Mouse (Mus musculus) forebrain, embryonic 10.5 days (tissue): ENCODE measurements around the gene Rnf113a2. TPM values are rescaled to one million over a fixed set of nuclear protein-coding genes. Genes with fewer than 3 reads are reported as not detected.

Experiments
- DNase-seq: peaks from one replicate; pipeline ENCODE4 v3.0.0-alpha.2; 2017; ENCODE audit warnings: low spot score; ENCODE audit errors: extremely low spot score
- H3K27ac ChIP-seq: fragments of 300-500 bp; sonication (generic); 2 replicates; pipeline ENCODE4 v1.5.1; 2016; ENCODE audit warnings: mild to moderate bottlenecking
- H3K27me3 ChIP-seq: fragments of 300-500 bp; sonication (generic); 2 replicates; pipeline ENCODE4 v1.6.1; 2016; ENCODE audit warnings: mild to moderate bottlenecking; ENCODE audit not compliant: poor library complexity, severe bottlenecking
- H3K36me3 ChIP-seq: fragments of 300-500 bp; sonication (generic); replicated peaks from 2 replicates; pipeline ENCODE4 v1.6.1; 2016; ENCODE audit warnings: mild to moderate bottlenecking, moderate library complexity
- H3K4me1 ChIP-seq: fragments of 300-500 bp; sonication (generic); 2 replicates; pipeline ENCODE4 v1.6.1; 2016
- H3K4me3 ChIP-seq: fragments of 300-500 bp; sonication (generic); 2 replicates; pipeline ENCODE4 v1.5.1; 2016; ENCODE audit warnings: mild to moderate bottlenecking, moderate library complexity
- H3K9me3 ChIP-seq: fragments of 300-500 bp; sonication (generic); 2 replicates; pipeline ENCODE4 v1.6.1; 2016; ENCODE audit warnings: mild to moderate bottlenecking, moderate library complexity
- WGBS: fragments of 180-500 bp; shearing (Covaris S2); methylation state at CpG from one replicate; pipeline ENCODE4 v1.1.7; 2016; 5-methylcytosine and 5-hydroxymethylcytosine counted together
- polyA plus RNA-seq: library from polyadenylated mRNA; unstranded; fragments of >200 nt; fragmentation: Nextera tagmentation; extraction: Ambion mirVana; gene quantifications from 2 replicates; pipeline ENCODE4 v1.2.1, GENCODE M21; 2016

Gene Rnf113a2
- polyA plus RNA-seq, result 23.9 and 25.6 TPM in 2 replicates

DNA sequence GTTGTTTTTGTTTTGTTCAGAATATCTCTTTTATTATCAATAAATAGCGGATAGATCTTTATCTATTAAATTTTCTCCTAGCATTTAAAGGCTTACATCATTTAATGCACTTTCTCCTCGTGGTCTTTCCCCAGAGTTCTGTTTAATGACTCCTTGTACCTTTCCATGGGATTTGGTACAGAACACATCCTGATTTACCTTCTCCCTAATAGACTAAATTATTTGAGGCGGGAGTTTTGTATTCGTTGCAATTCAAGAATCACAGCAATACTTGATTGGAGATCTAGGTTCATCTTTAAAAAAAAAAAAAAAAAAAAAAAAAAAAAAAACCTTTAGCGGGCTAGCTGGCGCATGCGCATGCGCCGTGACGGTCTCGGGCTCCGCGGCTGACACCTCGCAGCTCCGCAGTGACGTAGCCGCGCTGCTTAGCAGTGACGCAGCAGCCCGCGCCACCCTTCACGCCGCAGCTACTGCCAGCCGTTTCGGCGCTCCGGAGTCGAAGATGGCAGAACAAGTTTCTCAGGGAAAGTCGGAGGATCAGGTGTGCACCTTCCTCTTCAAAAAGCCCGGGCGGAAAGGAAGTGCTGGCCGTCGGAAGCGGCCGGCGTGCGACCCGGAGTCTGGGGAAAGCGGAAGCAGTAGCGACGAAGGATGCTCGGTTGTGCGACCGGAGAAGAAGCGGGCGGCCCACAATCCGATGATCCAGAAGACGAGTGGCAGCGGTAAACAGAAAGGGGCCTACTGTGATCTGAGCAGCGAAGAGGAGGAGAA is at the start of gene Rnf113a2:
Gene Rnf113a2, plus strand, starts transcription at position 363 of the 771 bp plus-strand sequence.
- Histone ChIP-seq H3K4me3 (peak within 1 kb of the TSS; percentile 66), H3K9me3 (peaks cover 7% of the 10 kb centered on the region; the same call in 1 of the 2 replicates), H3K4me1 (peaks cover 7% of the 10 kb centered on the region), H3K27ac (peak within 1 kb of the TSS; percentile 87), H3K27me3 (peaks cover 5% of the 10 kb centered on the region; the same call in 1 of the 2 replicates), H3K36me3 (peaks cover 16% of the 10 kb centered on the region)
- WGBS, result 4% methylated on average over 50 of the region's 50 CpGs
- peak; percentile 84 for DNase-seq

DNA sequence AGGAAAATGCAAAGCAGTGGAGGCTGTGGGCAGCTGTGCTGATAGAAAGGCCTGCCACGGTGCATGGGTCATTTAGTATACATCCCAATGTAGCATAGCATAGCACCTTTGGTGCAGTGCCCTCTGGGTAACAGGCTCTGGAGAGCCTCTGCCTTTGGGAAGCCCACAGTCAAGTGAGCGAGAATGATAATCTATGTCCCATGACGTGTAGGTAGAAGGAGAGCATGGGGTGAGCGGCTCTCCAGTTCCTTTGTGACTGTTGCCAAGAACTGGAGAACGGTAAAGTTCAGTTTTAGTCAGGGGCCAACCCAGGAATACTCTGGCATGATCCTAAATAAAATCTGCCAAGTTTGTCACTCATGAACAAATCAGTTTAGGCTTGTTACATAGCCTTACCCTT is 45.3 kb upstream of the Rnf113a2 start:
- Histone ChIP-seq H3K36me3 (peaks cover 92% of the 10 kb centered on the region), H3K4me3 (no peak overlapping the region), H3K27ac (no peak overlapping the region), H3K9me3 (no peaks in the 10 kb centered on the region), H3K27me3 (no peaks in the 10 kb centered on the region), H3K4me1 (no peaks in the 10 kb centered on the region)
- WGBS, result 95% methylated on average over 5 of the region's 5 CpGs
- no peak for DNase-seq

DNA sequence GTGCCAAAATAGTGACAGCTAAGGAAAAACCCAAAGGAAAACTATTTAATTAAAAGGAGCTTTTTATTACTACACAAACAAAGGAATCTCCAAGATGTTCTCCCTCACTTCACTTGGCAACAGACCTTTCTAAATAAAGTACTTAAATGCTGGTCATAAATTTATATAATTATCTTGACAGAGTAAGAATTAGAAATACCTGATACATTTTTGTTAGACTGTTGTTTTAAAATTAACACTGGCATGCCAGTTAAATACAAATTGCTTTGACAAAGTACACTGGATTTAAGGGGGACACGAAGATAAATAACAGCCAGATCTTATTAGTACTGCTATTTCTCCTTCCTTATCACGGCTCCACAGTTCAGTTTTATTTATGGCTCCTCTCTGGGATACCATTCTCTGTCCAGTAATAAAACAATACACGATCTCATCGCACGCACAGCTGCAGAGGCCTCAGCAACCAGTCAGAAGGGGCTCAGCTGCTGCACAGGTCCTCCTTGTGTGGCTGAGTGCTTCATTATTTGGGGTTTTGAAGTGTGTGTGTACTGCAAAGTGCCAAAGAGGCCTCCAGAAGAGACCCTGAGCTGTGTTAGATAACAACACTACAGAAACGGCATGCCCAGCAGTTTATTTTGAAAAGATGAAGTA is 43.0 kb upstream of the Rnf113a2 start:
- Histone ChIP-seq H3K9me3 (no peaks in the 10 kb centered on the region), H3K4me3 (no peak overlapping the region), H3K27me3 (no peaks in the 10 kb centered on the region), H3K36me3 (peaks cover 70% of the 10 kb centered on the region), H3K27ac (no peak overlapping the region), H3K4me1 (no peaks in the 10 kb centered on the region)
- 93% methylated on average over 6 of the region's 6 CpGs for WGBS
- DNase-seq, result no peak

DNA sequence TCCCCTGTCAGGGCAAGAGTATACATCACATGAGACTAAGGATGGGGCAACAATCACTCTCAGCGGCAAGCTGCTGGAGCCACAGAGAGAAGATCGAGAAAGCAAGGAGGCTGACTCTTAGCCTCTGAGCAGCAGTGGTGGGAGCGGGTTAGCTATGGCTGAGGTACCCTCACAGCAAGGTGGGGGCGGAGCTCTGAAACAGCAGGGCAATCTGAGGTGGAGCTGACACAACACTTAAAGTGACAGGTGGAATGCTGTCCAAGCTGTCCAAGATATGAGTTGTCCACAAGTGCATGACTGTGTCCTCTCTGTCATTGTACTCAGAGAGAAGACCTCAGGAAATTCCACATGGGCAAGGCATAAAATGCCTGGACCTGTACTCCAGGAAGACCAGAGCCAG is 34.6 kb upstream of the Rnf113a2 start:
- Histone ChIP-seq H3K36me3 (0 out of 2 replicates have a peak, but pooled peaks cover 6% of the 10 kb centered on the region), H3K9me3 (no peaks in the 10 kb centered on the region), H3K27ac (no peak overlapping the region), H3K27me3 (no peaks in the 10 kb centered on the region), H3K4me1 (no peaks in the 10 kb centered on the region), H3K4me3 (no peak overlapping the region)
- 87% methylated on average over 4 of the region's 4 CpGs for WGBS
- DNase-seq, result no peak

DNA sequence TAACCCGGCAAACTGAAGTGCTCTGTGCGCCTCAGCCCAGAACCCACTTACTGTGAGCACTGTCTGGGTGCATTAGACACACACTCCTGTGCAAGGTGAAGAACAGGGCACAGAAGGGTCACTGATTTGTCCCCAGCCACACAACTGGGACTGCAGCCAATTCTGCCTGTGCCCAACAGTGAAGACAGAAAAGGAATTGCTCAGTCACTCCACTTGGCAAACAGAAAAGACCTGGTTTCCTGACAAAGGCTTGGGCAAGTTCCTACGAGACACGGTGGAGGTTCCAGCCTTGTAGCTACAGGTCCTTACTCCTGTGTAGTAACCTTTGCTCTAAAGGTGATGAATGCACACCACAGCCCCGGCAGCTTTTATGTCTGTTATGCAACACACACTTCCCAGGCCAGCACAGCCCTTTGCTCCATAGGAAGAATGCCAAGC is 32.3 kb upstream of the Rnf113a2 start:
- Histone ChIP-seq H3K4me3 (no peak overlapping the region), H3K27ac (no peak overlapping the region), H3K4me1 (no peaks in the 10 kb centered on the region), H3K36me3 (0 out of 2 replicates have a peak, but pooled peaks cover 6% of the 10 kb centered on the region), H3K9me3 (no peaks in the 10 kb centered on the region), H3K27me3 (no peaks in the 10 kb centered on the region)
- DNase-seq, result no peak
- WGBS, result 91% methylated on average over 5 of the region's 5 CpGs

DNA sequence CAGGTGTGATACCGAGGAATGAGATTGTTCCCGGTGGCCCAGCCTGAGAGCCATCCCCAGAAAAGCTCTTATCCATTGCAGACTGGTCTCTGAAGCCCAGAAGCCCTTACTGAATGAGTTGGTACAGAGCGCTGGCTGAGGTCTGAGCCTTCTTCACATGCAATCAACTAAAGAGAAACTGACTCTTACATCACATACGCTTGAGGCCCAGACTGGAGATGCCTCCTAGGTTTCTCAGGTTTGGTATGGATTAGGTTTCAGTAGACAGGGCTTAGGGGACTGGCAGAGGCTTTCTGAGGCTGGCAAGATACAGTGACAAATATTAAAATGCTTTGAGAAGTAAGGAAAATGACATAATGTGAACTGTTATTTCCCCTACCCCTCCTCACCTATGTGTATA is 31.6 kb upstream of the Rnf113a2 start:
- DNase-seq, result no peak
- no peaks in the 10 kb centered on the region for H3K9me3 ChIP-seq
- no peaks in the 10 kb centered on the region for H3K4me1 ChIP-seq
- no peak overlapping the region for H3K4me3 ChIP-seq
- H3K27me3 ChIP-seq, result no peaks in the 10 kb centered on the region
- WGBS, result 96% methylated on average over 4 of the region's 4 CpGs
- no peak overlapping the region for H3K27ac ChIP-seq
- H3K36me3 ChIP-seq, result 0 out of 2 replicates have a peak, but pooled peaks cover 6% of the 10 kb centered on the region

DNA sequence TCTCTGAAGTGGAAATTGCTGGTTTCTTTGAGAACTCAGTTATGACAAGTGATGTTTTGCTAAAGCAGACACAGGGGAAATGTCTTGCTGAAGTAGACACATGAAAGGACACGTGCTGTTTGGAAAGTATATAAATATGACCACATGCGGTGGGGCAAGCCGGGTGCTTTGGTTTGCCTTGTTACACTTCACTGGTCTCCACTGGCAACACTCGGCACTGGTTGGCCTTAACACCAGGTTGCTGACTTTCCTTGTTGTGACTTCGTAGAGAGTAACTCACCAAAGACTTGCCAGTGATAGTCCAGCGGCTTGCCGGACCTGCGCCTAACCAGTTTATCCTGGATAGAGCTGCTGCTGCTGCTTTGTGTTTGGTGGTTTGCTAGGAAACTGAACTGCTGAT is 28.9 kb upstream of the Rnf113a2 start:
- H3K36me3 ChIP-seq, result no peaks in the 10 kb centered on the region
- DNase-seq, result no peak
- H3K9me3 ChIP-seq, result no peaks in the 10 kb centered on the region
- no peak overlapping the region for H3K27ac ChIP-seq
- H3K27me3 ChIP-seq, result no peaks in the 10 kb centered on the region
- 93% methylated on average over 8 of the region's 8 CpGs for WGBS
- no peak overlapping the region for H3K4me3 ChIP-seq
- H3K4me1 ChIP-seq, result no peaks in the 10 kb centered on the region

DNA sequence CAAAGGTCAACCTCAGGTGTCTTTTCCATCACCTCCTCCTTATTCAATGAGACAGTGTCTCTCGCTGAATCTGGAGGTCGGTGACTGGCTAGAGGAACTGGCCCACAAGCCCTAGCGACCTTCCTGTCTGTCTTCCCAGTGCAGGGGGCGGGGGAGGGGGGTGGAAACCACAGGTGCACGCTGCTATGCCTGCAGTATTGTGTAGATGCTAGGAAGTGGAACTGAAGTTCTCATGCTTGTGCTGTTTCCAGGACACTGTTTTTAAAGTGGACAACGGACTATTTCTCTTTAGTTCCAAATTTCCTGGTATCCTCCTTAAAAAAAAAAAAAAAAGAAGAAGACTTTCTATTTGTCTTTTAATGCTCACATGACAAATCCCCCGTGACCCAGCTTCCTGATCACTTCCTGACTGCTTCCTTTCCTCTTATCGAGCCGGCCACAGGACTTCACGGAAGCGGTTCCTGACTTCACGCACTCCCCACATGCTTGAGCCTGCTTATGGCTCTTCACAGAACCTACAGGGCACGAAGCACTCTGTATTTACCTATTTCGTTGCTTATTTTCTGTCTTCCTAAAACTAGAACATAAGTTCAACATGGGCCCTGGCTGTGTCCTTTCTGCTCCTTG is 28.1 kb upstream of the Rnf113a2 start:
- no peaks in the 10 kb centered on the region for H3K9me3 ChIP-seq
- H3K4me1 ChIP-seq, result no peaks in the 10 kb centered on the region
- WGBS, result 78% methylated on average over 14 of the region's 14 CpGs
- no peaks in the 10 kb centered on the region for H3K36me3 ChIP-seq
- H3K27ac ChIP-seq, result no peak overlapping the region
- DNase-seq, result no peak
- no peaks in the 10 kb centered on the region for H3K27me3 ChIP-seq
- no peak overlapping the region for H3K4me3 ChIP-seq

DNA sequence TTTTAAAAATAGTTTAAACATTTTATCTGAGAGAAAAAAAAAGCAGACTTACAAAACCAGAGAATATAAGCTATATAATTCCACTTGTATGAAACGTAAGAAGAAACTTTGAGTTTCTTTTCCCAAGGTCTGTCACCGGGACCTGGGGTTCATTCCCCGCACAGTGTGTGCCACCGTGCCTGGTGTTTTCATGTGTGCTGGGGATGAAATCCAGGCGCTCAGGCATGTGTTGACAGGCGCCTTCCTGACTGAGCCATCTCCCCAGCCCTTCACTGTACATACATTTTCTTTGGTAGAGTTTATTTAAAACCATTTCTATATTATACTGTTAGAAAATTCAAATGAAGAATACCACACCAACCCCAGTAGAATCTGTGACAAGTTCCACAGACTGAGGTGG is 26.7 kb upstream of the Rnf113a2 start:
- Histone ChIP-seq H3K9me3 (no peaks in the 10 kb centered on the region), H3K4me3 (no peak overlapping the region), H3K27ac (no peak overlapping the region), H3K27me3 (no peaks in the 10 kb centered on the region), H3K36me3 (no peaks in the 10 kb centered on the region), H3K4me1 (no peaks in the 10 kb centered on the region)
- DNase-seq, result no peak
- 91% methylated on average over 6 of the region's 6 CpGs for WGBS

DNA sequence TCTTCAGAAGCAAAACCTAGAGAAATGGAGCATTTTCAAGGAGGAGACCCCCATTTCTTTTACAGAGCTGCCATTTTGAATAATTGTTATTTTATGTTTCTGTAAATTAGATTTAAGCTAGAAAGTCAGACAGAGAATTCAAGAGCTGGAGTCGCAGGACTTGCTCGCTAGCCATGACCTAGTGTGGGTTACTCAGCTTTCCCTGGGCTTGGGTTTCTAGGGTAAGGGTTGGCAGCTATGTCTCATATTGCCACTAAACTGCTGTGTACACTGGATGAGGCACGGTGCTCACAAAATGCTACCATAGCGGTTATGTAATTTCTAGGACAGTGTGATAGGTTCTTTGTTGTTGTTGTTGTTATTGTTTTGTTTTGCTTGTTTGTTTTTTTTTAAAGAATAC is 24.3 kb upstream of the Rnf113a2 start:
- WGBS, result 96% methylated on average over 4 of the region's 4 CpGs
- no peak overlapping the region for H3K27ac ChIP-seq
- no peaks in the 10 kb centered on the region for H3K36me3 ChIP-seq
- no peaks in the 10 kb centered on the region for H3K27me3 ChIP-seq
- H3K9me3 ChIP-seq, result no peaks in the 10 kb centered on the region
- H3K4me3 ChIP-seq, result no peak overlapping the region
- no peak for DNase-seq
- no peaks in the 10 kb centered on the region for H3K4me1 ChIP-seq

DNA sequence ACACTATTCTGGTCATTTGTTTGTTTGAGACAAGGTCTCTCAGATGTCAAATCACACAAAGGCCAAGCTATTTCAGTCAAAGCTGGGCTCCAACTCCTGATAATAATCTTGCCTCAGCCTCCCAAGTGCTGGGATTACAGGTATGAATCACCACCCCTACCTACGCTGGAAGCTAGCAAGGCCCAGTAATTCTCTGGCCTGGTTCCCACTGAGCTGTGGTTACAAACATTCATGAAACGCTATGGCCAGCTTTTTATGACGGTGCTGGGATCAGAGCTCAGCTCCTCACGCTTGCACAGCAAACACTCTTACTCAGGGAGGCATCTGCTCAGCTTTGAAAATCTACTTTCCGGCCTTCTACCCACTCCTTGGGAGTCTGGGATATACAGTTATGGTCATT is 23.1 kb upstream of the Rnf113a2 start:
- Histone ChIP-seq H3K36me3 (no peaks in the 10 kb centered on the region), H3K4me1 (no peaks in the 10 kb centered on the region), H3K9me3 (no peaks in the 10 kb centered on the region), H3K27me3 (no peaks in the 10 kb centered on the region), H3K27ac (no peak overlapping the region), H3K4me3 (no peak overlapping the region)
- DNase-seq, result no peak
- 93% methylated on average over 5 of the region's 5 CpGs for WGBS

DNA sequence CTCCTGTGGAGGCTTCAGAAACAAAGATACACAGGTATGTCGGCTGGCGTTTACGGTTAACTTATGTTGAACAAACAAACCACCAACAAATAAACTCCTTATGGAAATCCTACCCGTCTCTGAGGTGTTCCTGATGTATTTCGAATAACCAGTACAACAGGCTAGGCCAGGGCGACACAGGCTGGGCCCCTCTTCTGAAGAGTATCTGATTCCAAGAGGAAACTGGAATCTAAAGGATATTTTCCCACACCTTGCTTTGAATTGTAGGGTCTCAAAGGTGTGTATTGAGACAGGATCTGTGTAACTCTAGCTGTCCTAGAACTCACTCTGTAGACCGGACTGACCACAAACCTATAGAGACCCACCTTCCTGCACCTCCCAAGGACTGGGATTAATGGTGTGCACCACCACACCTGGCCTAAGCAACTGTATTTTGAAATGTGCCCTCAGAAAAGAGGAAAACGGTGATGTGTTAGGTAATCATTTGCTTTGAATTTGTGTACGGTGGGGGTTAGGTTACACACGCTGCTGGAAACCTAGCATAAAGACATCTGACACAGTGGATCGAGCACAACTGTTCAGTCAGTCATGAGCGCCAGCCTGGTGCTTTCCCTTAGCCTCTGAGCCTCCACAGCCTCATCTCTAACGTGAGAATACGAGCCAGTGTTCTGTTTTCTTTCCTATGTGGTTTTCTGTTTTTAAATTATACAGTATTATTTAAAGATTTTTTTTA is 19.9 kb upstream of the Rnf113a2 start:
- 86% methylated on average over 14 of the region's 14 CpGs for WGBS
- H3K9me3 ChIP-seq, result no peaks in the 10 kb centered on the region
- H3K27me3 ChIP-seq, result no peaks in the 10 kb centered on the region
- no peak for DNase-seq
- H3K27ac ChIP-seq, result no peak overlapping the region
- no peaks in the 10 kb centered on the region for H3K36me3 ChIP-seq
- no peak overlapping the region for H3K4me3 ChIP-seq
- H3K4me1 ChIP-seq, result no peaks in the 10 kb centered on the region
